Mouse (Mus musculus) left cerebral cortex, postnatal 36 days (tissue): ENCODE results near the gene Cbs. TPM values are rescaled to one million over a fixed set of nuclear protein-coding genes. Genes with fewer than 3 reads are reported as not detected.

Experiments used
- DNase-seq, 2 experiments: peaks; one replicate each; pipeline ENCODE4 v3.0.0; 2021 to 2022; ENCODE audit warnings: low spot score in 2 of 2, mixed read lengths in 1 of 2
- intact Hi-C: fragments of 180-260 bp; cut with DNase I; formaldehyde crosslinking; loops from one replicate; pipeline ENCODE4 v1.15.1; 2025
- microRNA-seq: library from miRNA; unstranded; fragments of <30 nt; microRNA quantifications from one replicate; pipeline ENCODE4 v1.2.0, GENCODE M21; 2022
- total RNA-seq, 2 experiments: library from RNA; stranded (reverse); gene quantifications; 2 replicates each; pipeline ENCODE4 v1.2.3; 2021

Gene Cbs
- total RNA-seq, 2 experiments from 2014 or later: 34.8 to 50.0 TPM

- DNase-seq: no peak
- intact Hi-C loops: no loop called here
These were observed 77.8 kb downstream of the Cbs start for GRCm38 (mm10) chr17:31559021-31559789.

Small RNA genes lying within 50 kb of the gene (microRNA-seq; reads per million reads assigned to microRNA genes)
- gene Gm24970: not detected

Other genes with a start within 250 kb of the Cbs start
- gene Wdr4, start 117.3 kb downstream of the Cbs start, total RNA-seq: 10 to 100 TPM; 23.9 to 28.2 TPM
- gene Ndufv3, start 117.1 kb downstream of the Cbs start, total RNA-seq: 100 to 1,000 TPM; 231 to 260 TPM
- gene Pknox1, start 72.5 kb downstream of the Cbs start, total RNA-seq: 10 to 100 TPM; 13.1 to 17.8 TPM
- 100 to 1,000 TPM; 112 to 118 TPM for gene U2af1, start 21.7 kb upstream of the Cbs start, total RNA-seq
- not detected for gene Cryaa, start 40.6 kb upstream of the Cbs start, total RNA-seq
- 10 to 100 TPM; 17.7 to 23.7 TPM for gene Sik1, start 218.6 kb upstream of the Cbs start, total RNA-seq